Mouse (Mus musculus) frontal cortex, adult 2 months (tissue): Measurements from ENCODE around the gene Acadm. TPM values are rescaled to one million over a fixed set of nuclear protein-coding genes. Genes with fewer than 3 reads are reported as not detected.

ENCODE experiments used
- DNase-seq, 2 experiments: peaks; one replicate each; pipeline ENCODE4 v3.0.0; 2022; ENCODE audit warnings: low spot score in 1 of 2; ENCODE audit errors: extremely low spot score in 1 of 2
- polyA plus RNA-seq: library from polyadenylated mRNA; depleted of rRNA; stranded (reverse); fragments of >200 nt; gene quantifications from 2 replicates; pipeline ENCODE4 v1.2.3, GENCODE M21; 2012; rRNA removed

The Acadm gene
- 81.7 and 90.0 TPM in 2 replicates for polyA plus RNA-seq

GRCm38 (mm10) chr3:153944335-153944990, at the start of gene Acadm:
Gene Acadm, minus strand, starts transcription at chr3:153944632.
- DNase-seq = peak; percentile 91 to 94

- peak in 1 of 2 experiments; percentile 68 for DNase-seq
These were observed 40.3 kb upstream of the Acadm start for GRCm38 (mm10) chr3:153984428-153985340.

GRCm38 (mm10) chr3:153980611-153981010, 36.2 kb upstream of the Acadm start:
- no peak for DNase-seq

GRCm38 (mm10) chr3:153975791-153976190, 31.4 kb upstream of the Acadm start:
- DNase-seq = no peak

GRCm38 (mm10) chr3:153975060-153975459, 30.6 kb upstream of the Acadm start:
- no peak for DNase-seq

GRCm38 (mm10) chr3:153973949-153974760, 29.7 kb upstream of the Acadm start:
- DNase-seq = peak in 1 of 2 experiments; percentile 19

GRCm38 (mm10) chr3:153973171-153973948, 28.9 kb upstream of the Acadm start, which contains the start of gene Slc44a5:
Gene Slc44a5, plus strand, starts transcription at chr3:153973436.
- peak in 1 of 2 experiments; percentile 68 for DNase-seq

GRCm38 (mm10) chr3:153969451-153969850, 25.0 kb upstream of the Acadm start:
- DNase-seq = no peak

GRCm38 (mm10) chr3:153968549-153968948, 24.1 kb upstream of the Acadm start:
- peak; percentile 43 to 80 for DNase-seq

GRCm38 (mm10) chr3:153967447-153967846, 23.0 kb upstream of the Acadm start:
- DNase-seq = no peak

- DNase-seq = no peak
These were observed 17.4 kb upstream of the Acadm start for GRCm38 (mm10) chr3:153961632-153962389.

GRCm38 (mm10) chr3:153960884-153961283, 16.5 kb upstream of the Acadm start:
- DNase-seq = no peak

GRCm38 (mm10) chr3:153959731-153960207, 15.3 kb upstream of the Acadm start:
- DNase-seq = no peak

- peak in 1 of 2 experiments; percentile 84 for DNase-seq
These were observed 14.8 kb upstream of the Acadm start for GRCm38 (mm10) chr3:153959035-153959730.

- no peak for DNase-seq
These were observed 13.5 kb upstream of the Acadm start for GRCm38 (mm10) chr3:153957916-153958315.

GRCm38 (mm10) chr3:153948176-153948575, 3.7 kb upstream of the Acadm start:
- DNase-seq = no peak

GRCm38 (mm10) chr3:153947271-153947670, 2.8 kb upstream of the Acadm start:
- DNase-seq = no peak

GRCm38 (mm10) chr3:153943901-153944334, 514 bp downstream of the Acadm start:
- DNase-seq = peak; percentile 32 to 33
